Mouse (Mus musculus) stomach, embryonic 15.5 days (tissue): ENCODE data around the gene Rbms3. TPM values are rescaled to one million over a fixed set of nuclear protein-coding genes. Genes with fewer than 3 reads are reported as not detected.

Source experiments
- ATAC-seq: fragments of 200-750 bp; cut with Nextera tagmentation; 2 replicates; pipeline ENCODE4 v1.8.0; 2017; ENCODE audit warnings: low read depth, moderate number of reproducible peaks, moderate TSS enrichment; ENCODE audit not compliant: insufficient read depth, low FRiP score
- H3K27ac ChIP-seq: fragments of 300-500 bp; sonication (generic); 2 replicates; pipeline ENCODE4 v1.5.1; 2015; ENCODE audit warnings: mild to moderate bottlenecking, inconsistent platforms
- H3K27me3 ChIP-seq: fragments of 300-500 bp; sonication (generic); replicated peaks from 2 replicates; pipeline ENCODE4 v1.6.1; 2015; ENCODE audit warnings: inconsistent platforms
- H3K36me3 ChIP-seq: fragments of 300-500 bp; sonication (generic); 2 replicates; pipeline ENCODE4 v1.6.1; 2015; ENCODE audit warnings: inconsistent platforms
- H3K4me1 ChIP-seq: fragments of 300-500 bp; sonication (generic); 2 replicates; pipeline ENCODE4 v1.6.1; 2015; ENCODE audit warnings: inconsistent platforms
- H3K4me2 ChIP-seq: fragments of 300-500 bp; sonication (generic); 2 replicates; pipeline ENCODE4 v1.6.1; 2015; ENCODE audit warnings: mild to moderate bottlenecking, inconsistent platforms
- H3K4me3 ChIP-seq: fragments of 300-500 bp; sonication (generic); replicated peaks from 2 replicates; pipeline ENCODE4 v1.5.1; 2015; ENCODE audit warnings: inconsistent platforms
- H3K9ac ChIP-seq: fragments of 300-500 bp; sonication (generic); 2 replicates; pipeline ENCODE4 v1.6.1; 2015; ENCODE audit warnings: inconsistent platforms
- H3K9me3 ChIP-seq: fragments of 300-500 bp; sonication (generic); 2 replicates; pipeline ENCODE4 v1.6.1; 2016; ENCODE audit warnings: inconsistent platforms
- WGBS: fragments of 180-500 bp; shearing (Covaris S2); methylation state at CpG from one replicate; pipeline ENCODE4 v1.1.7; 2015; 5-methylcytosine and 5-hydroxymethylcytosine counted together
- polyA plus RNA-seq: library from polyadenylated mRNA; unstranded; fragments of >200 nt; fragmentation: Nextera tagmentation; extraction: Ambion mirVana; gene quantifications from 2 replicates; pipeline ENCODE4 v1.2.1, GENCODE M21; 2015

Gene Rbms3
- polyA plus RNA-seq, 1 experiment from 2014 or later, result 64.3 TPM

GRCm38 (mm10) chr9:117059135-117059534 is 570.6 kb downstream of the Rbms3 start:
- Histone ChIP-seq H3K9ac (no peak overlapping the region), H3K4me3 (no peak overlapping the region), H3K4me1 (no peaks in the 10 kb centered on the region), H3K4me2 (no peak overlapping the region), H3K27me3 (no peaks in the 10 kb centered on the region), H3K9me3 (no peaks in the 10 kb centered on the region), H3K36me3 (peaks cover 2% of the 10 kb centered on the region; the same call in 1 of the 2 replicates), H3K27ac (no peak overlapping the region)
- no peak for ATAC-seq
- 86% methylated on average over 6 of the region's 6 CpGs for WGBS

DNA sequence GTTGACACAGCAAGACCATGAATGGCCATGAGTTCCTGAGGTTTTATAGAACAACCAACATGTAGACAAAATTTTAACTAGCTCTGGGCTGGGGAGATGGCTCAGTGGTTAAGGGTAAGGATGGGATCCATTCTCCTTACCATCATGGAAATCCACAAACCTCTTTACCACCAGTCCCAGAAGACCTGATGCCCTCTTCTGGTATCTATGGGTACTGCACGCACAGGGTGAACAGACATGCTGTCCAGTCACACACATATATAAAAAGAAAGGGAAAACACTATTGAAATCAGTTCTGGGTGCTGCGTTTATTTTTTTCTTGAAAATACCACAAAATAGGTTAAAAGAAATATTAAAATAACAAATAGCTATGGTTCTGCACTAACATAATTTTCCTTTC is 577.8 kb downstream of the Rbms3 start:
- 95% methylated on average over 2 of the region's 2 CpGs for WGBS
- Histone ChIP-seq H3K4me3 (no peak overlapping the region), H3K9me3 (no peaks in the 10 kb centered on the region), H3K4me2 (no peak overlapping the region), H3K36me3 (no peaks in the 10 kb centered on the region), H3K27me3 (no peaks in the 10 kb centered on the region), H3K27ac (no peak overlapping the region), H3K4me1 (no peaks in the 10 kb centered on the region), H3K9ac (no peak overlapping the region)
- ATAC-seq, result no peak

DNA sequence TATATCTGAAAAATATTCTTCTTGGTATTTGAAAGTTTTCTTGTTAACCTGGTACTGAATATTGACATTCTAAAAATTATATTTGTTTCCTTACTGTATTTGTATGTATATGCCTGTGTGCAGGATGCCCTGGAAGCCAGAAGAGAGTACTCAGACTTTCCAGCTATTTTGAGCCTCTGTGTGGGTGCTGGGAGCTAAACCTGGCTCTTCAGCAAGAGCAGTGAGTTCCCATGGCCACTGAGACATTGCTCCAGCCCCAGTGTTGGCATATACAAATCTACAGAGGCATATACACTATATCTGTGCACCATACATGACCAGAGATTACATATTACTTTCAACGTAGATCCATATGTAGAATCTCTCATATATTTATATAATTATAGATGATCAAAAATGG is 581.1 kb downstream of the Rbms3 start:
- Histone ChIP-seq H3K4me2 (no peak overlapping the region), H3K9ac (no peak overlapping the region), H3K27ac (no peak overlapping the region), H3K4me1 (no peaks in the 10 kb centered on the region), H3K36me3 (no peaks in the 10 kb centered on the region), H3K4me3 (no peak overlapping the region), H3K9me3 (no peaks in the 10 kb centered on the region), H3K27me3 (no peaks in the 10 kb centered on the region)
- ATAC-seq, result no peak
- 86% methylated on average over 1 of the region's 1 CpGs for WGBS

GRCm38 (mm10) chr9:117041993-117042366 is 587.7 kb downstream of the Rbms3 start:
- no peaks in the 10 kb centered on the region for H3K9me3 ChIP-seq
- H3K4me2 ChIP-seq, result no peak overlapping the region
- no peaks in the 10 kb centered on the region for H3K27me3 ChIP-seq
- no peak overlapping the region for H3K9ac ChIP-seq
- peak; percentile 56; the same call in 1 of the 2 replicates for ATAC-seq
- no peaks in the 10 kb centered on the region for H3K36me3 ChIP-seq
- H3K4me3 ChIP-seq, result no peak overlapping the region
- peak overlapping the region; percentile 16; the same call in 1 of the 2 replicates for H3K27ac ChIP-seq
- WGBS, result 31% methylated on average over 2 of the region's 2 CpGs
- peaks cover 3% of the 10 kb centered on the region; the same call in 1 of the 2 replicates for H3K4me1 ChIP-seq

DNA sequence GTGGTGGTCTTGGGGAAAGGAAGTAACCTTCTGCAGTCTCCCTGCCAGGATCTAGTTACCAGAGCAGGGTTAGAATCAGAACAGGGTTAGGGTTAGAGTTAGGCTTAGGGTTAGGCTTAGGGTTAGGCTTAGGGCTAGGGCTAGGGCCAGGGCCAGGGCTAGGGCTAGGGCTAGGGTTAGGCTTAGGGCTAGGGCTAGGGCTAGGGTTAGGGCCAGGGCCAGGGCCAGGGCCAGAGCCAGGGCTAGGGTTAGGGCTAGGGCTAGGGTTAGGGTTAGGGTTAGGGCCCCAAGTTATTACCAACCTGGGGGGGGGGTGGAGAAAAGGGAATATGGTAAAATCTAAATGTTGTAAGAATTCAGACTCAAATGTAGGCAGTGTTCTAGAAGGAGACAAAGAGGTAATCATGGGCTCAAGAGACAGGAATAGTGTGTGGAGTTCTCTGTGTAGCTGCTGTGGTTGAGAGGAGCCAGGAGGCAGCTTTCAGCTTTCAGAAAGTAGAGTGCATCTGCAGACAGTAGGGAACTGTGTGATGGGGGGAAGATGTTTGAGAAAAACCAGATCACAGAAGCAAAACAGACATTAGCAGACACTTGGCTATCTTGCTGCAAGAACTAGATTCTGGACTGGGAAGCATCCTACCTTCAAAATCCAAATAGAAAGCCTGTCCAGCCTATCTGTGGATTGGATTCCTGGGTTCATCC is 588.3 kb downstream of the Rbms3 start:
- Histone ChIP-seq H3K4me2 (no peak overlapping the region), H3K27me3 (no peaks in the 10 kb centered on the region), H3K9ac (no peak overlapping the region), H3K4me1 (peaks cover 3% of the 10 kb centered on the region; the same call in 1 of the 2 replicates), H3K36me3 (no peaks in the 10 kb centered on the region), H3K27ac (peak overlapping the region; percentile 16; the same call in 1 of the 2 replicates), H3K4me3 (no peak overlapping the region), H3K9me3 (no peaks in the 10 kb centered on the region)
- peak; percentile 81; the same call in 1 of the 2 replicates for ATAC-seq

- ATAC-seq, result no peak
- WGBS, result 61% methylated on average over 6 of the region's 6 CpGs
- H3K27me3 ChIP-seq, result no peaks in the 10 kb centered on the region
- H3K4me1 ChIP-seq, result peaks cover 3% of the 10 kb centered on the region; the same call in 1 of the 2 replicates
- no peak overlapping the region for H3K27ac ChIP-seq
- H3K4me2 ChIP-seq, result no peak overlapping the region
- no peaks in the 10 kb centered on the region for H3K36me3 ChIP-seq
- no peaks in the 10 kb centered on the region for H3K9me3 ChIP-seq
- H3K4me3 ChIP-seq, result no peak overlapping the region
- no peak overlapping the region for H3K9ac ChIP-seq
Observed at GRCm38 (mm10) chr9:117039941-117040453, 589.7 kb downstream of the Rbms3 start.

DNA sequence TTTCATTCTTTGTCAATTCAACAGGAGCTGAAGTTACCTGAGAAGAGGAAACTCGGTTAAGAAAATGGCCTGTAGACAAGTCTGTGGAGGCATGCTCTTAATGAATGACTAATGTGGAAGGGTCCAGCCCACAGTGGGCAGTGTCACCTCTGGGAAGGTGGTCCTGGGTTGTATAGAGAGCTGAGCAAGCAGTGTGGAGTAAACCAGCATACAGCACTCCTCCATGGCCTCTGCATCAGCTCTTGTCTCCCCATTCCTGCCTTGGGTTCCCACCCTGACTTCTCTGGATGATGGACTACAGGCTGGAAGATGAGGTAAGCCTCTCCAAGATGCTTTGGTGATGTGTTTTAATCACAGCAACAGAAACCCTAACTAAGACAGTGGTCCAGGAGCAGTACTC is 597.0 kb downstream of the Rbms3 start:
- no peak for ATAC-seq
- 75% methylated on average over 1 of the region's 1 CpGs for WGBS
- H3K4me3 ChIP-seq, result no peak overlapping the region
- H3K4me2 ChIP-seq, result no peak overlapping the region
- H3K4me1 ChIP-seq, result peaks cover 7% of the 10 kb centered on the region
- no peak overlapping the region for H3K9ac ChIP-seq
- H3K36me3 ChIP-seq, result no peaks in the 10 kb centered on the region
- H3K27ac ChIP-seq, result no peak overlapping the region
- no peaks in the 10 kb centered on the region for H3K27me3 ChIP-seq
- H3K9me3 ChIP-seq, result no peaks in the 10 kb centered on the region

DNA sequence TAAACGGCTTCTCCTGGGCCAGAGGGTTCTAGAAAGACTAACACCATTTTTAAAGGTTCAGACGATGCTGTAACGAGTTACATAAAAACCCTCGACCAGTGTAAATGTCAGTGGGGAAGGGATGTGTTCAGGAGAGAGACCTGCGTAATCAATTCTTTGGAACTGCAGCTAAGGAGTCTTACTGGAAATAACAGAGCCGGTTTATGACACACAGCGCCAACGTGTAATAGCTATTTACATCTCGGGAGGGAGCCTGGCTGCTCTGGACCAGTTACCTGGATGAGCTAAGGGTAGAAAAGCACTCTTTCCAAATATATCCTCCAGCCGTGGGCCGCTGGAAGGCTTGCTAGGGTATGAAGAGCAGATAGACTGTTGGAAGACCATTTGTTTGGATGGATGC is 598.5 kb downstream of the Rbms3 start:
- peaks cover 7% of the 10 kb centered on the region for H3K4me1 ChIP-seq
- no peak overlapping the region for H3K9ac ChIP-seq
- ATAC-seq, result no peak
- no peak overlapping the region for H3K4me3 ChIP-seq
- no peaks in the 10 kb centered on the region for H3K27me3 ChIP-seq
- H3K27ac ChIP-seq, result peak overlapping the region; percentile 72
- no peaks in the 10 kb centered on the region for H3K36me3 ChIP-seq
- H3K9me3 ChIP-seq, result no peaks in the 10 kb centered on the region
- H3K4me2 ChIP-seq, result peak overlapping the region; percentile 16; the same call in 1 of the 2 replicates
- 48% methylated on average over 11 of the region's 11 CpGs for WGBS

DNA sequence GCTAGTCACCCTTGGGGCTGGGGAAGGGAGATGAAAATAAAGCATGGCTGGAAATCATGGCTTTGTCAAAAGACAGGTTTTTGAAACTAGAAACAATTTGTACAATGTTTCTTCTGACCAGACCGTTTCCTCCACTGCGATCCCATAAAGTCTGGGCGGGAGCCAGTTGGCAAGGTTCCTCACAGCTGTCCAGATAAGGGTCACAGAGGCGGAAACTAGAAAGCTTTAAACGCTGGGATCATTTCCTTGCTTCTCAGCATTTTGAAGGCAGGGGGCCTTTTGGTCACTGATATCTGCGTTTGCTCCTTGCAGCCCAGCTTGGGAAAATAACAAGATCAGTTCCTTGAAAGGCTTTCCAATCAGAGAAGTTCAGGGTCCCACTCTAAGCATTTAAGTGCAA is 598.9 kb downstream of the Rbms3 start:
- 8% methylated on average over 6 of the region's 6 CpGs for WGBS
- H3K4me2 ChIP-seq, result peak overlapping the region; percentile 16; the same call in 1 of the 2 replicates
- no peaks in the 10 kb centered on the region for H3K9me3 ChIP-seq
- H3K27me3 ChIP-seq, result no peaks in the 10 kb centered on the region
- H3K4me3 ChIP-seq, result no peak overlapping the region
- no peak overlapping the region for H3K9ac ChIP-seq
- peak; percentile 71 for ATAC-seq
- peak overlapping the region; percentile 72 for H3K27ac ChIP-seq
- H3K4me1 ChIP-seq, result peaks cover 7% of the 10 kb centered on the region
- H3K36me3 ChIP-seq, result no peaks in the 10 kb centered on the region

DNA sequence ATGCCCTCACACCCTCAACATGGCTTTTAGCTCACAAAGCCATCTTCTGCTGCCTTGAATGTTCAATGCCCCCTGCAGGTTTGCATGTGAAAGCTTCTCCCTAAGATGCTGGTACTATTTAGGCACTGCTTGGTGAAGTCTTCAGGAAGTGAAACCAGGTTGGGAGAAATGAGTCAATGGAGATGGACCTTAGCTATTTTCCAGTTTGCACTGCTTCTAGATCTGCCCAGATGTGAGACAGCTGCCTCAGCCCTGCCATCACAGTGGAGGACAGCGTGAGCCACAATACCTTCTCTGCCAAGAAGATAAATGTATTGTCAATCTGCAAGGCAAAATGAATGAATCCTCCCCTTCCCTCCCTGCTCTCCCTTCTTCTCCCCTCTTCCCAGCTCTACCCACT is 599.8 kb downstream of the Rbms3 start:
- no peak for ATAC-seq
- Histone ChIP-seq H3K36me3 (no peaks in the 10 kb centered on the region), H3K9ac (no peak overlapping the region), H3K9me3 (no peaks in the 10 kb centered on the region), H3K27ac (peak overlapping the region; percentile 3; the same call in 1 of the 2 replicates), H3K4me1 (peaks cover 7% of the 10 kb centered on the region), H3K4me2 (no peak overlapping the region), H3K27me3 (no peaks in the 10 kb centered on the region), H3K4me3 (no peak overlapping the region)
- WGBS, result 69% methylated on average over 1 of the region's 1 CpGs

- Histone ChIP-seq H3K4me1 (peaks cover 7% of the 10 kb centered on the region), H3K4me2 (no peak overlapping the region), H3K27ac (no peak overlapping the region), H3K27me3 (no peaks in the 10 kb centered on the region), H3K9me3 (no peaks in the 10 kb centered on the region), H3K9ac (no peak overlapping the region), H3K36me3 (no peaks in the 10 kb centered on the region), H3K4me3 (no peak overlapping the region)
- no peak for ATAC-seq
- 80% methylated on average over 4 of the region's 4 CpGs for WGBS
Observed at GRCm38 (mm10) chr9:117028586-117028985, 601.1 kb downstream of the Rbms3 start.

DNA sequence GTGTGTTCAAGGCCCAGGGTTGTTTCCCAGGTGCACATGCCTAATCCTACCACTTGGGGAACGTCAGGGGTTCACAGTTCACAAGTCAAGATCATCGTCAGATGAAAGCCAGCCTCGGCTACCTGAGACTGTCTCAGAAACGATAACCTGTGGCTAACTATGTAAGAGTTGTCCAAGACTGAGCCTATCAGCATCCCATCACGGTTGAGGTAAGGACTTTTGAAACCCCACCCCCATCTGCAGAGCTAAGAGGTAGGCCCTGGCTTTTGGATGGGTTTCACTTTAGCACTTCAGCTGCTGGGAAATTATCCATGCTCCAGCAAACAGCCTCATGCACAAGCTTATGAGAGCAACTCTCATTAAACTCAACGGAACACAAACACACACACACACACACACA is 607.6 kb downstream of the Rbms3 start:
- WGBS, result 84% methylated on average over 6 of the region's 6 CpGs
- no peaks in the 10 kb centered on the region for H3K9me3 ChIP-seq
- H3K4me3 ChIP-seq, result no peak overlapping the region
- no peak for ATAC-seq
- H3K9ac ChIP-seq, result no peak overlapping the region
- peaks cover 10% of the 10 kb centered on the region; the same call in 1 of the 2 replicates for H3K4me1 ChIP-seq
- no peak overlapping the region for H3K27ac ChIP-seq
- no peaks in the 10 kb centered on the region for H3K36me3 ChIP-seq
- H3K4me2 ChIP-seq, result no peak overlapping the region
- no peaks in the 10 kb centered on the region for H3K27me3 ChIP-seq
